Mouse (Mus musculus): ENCODE measurements around the gene Gapvd1. TPM values are rescaled to one million over a fixed set of nuclear protein-coding genes. Genes with fewer than 3 reads are reported as not detected.

The Gapvd1 gene
- 4.2 and 4.5 TPM in 2 replicates for polyA plus RNA-seq (2012; rRNA removed)

GRCm38 (mm10) chr2:34754551-34755358, at the start of gene Gapvd1:
TSS of gene Gapvd1 (minus strand) at chr2:34755232.

GRCm38 (mm10) chr2:34799357-34800256, 44.6 kb upstream of the Gapvd1 start, which contains the start of gene Rabepk:
TSS of gene Rabepk (minus strand) at chr2:34799912.

GRCm38 (mm10) chr2:34771368-34772226, 16.6 kb upstream of the Gapvd1 start, which contains the start of gene Hspa5:
TSS of gene Hspa5 (plus strand) at chr2:34771970.

Other genes with a start within 250 kb of the Gapvd1 start
- gene Hspa5, start 16.7 kb upstream of the Gapvd1 start, polyA plus RNA-seq (2012; rRNA removed), result 387 and 439 TPM in 2 replicates
- gene Rabepk, start 44.7 kb upstream of the Gapvd1 start, polyA plus RNA-seq (2012; rRNA removed), result 12.7 and 16.2 TPM in 2 replicates
- 10.6 and 11.7 TPM in 2 replicates for gene Fbxw2, start 71.1 kb upstream of the Gapvd1 start, polyA plus RNA-seq (2012; rRNA removed)
- not detected in 2 replicates for gene Gm34653, start 77.8 kb upstream of the Gapvd1 start, polyA plus RNA-seq (2012; rRNA removed)
- 6.6 and 10.9 TPM in 2 replicates for gene Cutal, start 119.2 kb upstream of the Gapvd1 start, polyA plus RNA-seq (2012; rRNA removed)
- gene Psmd5, start 119.7 kb upstream of the Gapvd1 start, polyA plus RNA-seq (2012; rRNA removed), result 2.6 and 2.7 TPM in 2 replicates
- 0.53 and 0.58 TPM in 2 replicates for gene Phf19, start 158.8 kb upstream of the Gapvd1 start, polyA plus RNA-seq (2012; rRNA removed)
- gene Traf1, start 206.5 kb upstream of the Gapvd1 start, polyA plus RNA-seq (2012; rRNA removed), result 1.3 and 1.6 TPM in 2 replicates

Measured in stomach, adult 2 months (tissue).